Mouse (Mus musculus) layer of hippocampus, postnatal 14 days (tissue): Measurements from ENCODE around the gene 5530401A14Rik. TPM values are rescaled to one million over a fixed set of nuclear protein-coding genes. Genes with fewer than 3 reads are reported as not detected.

Experiments
- DNase-seq, 2 experiments: peaks; one replicate each; pipeline ENCODE4 v3.0.0; 2021 to 2022; ENCODE audit warnings: low spot score in 2 of 2, mixed read lengths in 1 of 2
- long read RNA-seq, 2 experiments: library from polyadenylated mRNA; stranded (forward); transcript quantifications; one replicate each; pipeline ENCODE4 v2.0.0; 2021
- total RNA-seq, 2 experiments: library from RNA; stranded (reverse); gene quantifications; 2 replicates each; pipeline ENCODE4 v1.2.3; 2021

5530401A14Rik gene
- under 1 TPM; 0.09 to 0.10 TPM for total RNA-seq
- long read RNA-seq, experiment 1, partial matches to known transcripts = 0 of 1 reads
- long read RNA-seq, experiment 1, other reads (novel, unspliced or antisense) = 1 of 1 reads
- long read RNA-seq, experiment 2, partial matches to known transcripts = 0 of 2 reads
- long read RNA-seq, experiment 2, other reads (novel, unspliced or antisense) = 2 of 2 reads

GRCm38 (mm10) chr11:81860250-81860972, at the start of gene 5530401A14Rik:
TSS of gene 5530401A14Rik (plus strand) at chr11:81860673.
- DNase-seq = peak; percentile 31 to 73

- peak; percentile 26 to 53 for DNase-seq
Observed at GRCm38 (mm10) chr11:81814816-81815215, 45.7 kb upstream of the 5530401A14Rik start.

GRCm38 (mm10) chr11:81816531-81816930, 43.9 kb upstream of the 5530401A14Rik start:
- no peak for DNase-seq

GRCm38 (mm10) chr11:81832381-81832780, 28.1 kb upstream of the 5530401A14Rik start:
- DNase-seq = no peak

- no peak for DNase-seq
Observed at GRCm38 (mm10) chr11:81838426-81838825, 22.0 kb upstream of the 5530401A14Rik start.

- no peak for DNase-seq
Observed at GRCm38 (mm10) chr11:81841001-81841400, 19.5 kb upstream of the 5530401A14Rik start.

GRCm38 (mm10) chr11:81845010-81845685, 15.3 kb upstream of the 5530401A14Rik start:
- DNase-seq = no peak

- no peak for DNase-seq
Observed at GRCm38 (mm10) chr11:81845686-81846036, 14.8 kb upstream of the 5530401A14Rik start.

- no peak for DNase-seq
Observed at GRCm38 (mm10) chr11:81847773-81848490, 12.5 kb upstream of the 5530401A14Rik start.

- DNase-seq = peak in 1 of 2 experiments; percentile 52
Observed at GRCm38 (mm10) chr11:81865661-81866382, 5.3 kb downstream of the 5530401A14Rik start.

- DNase-seq = no peak
Observed at GRCm38 (mm10) chr11:81871506-81872213, 11.2 kb downstream of the 5530401A14Rik start.

- no peak for DNase-seq
Observed at GRCm38 (mm10) chr11:81896511-81896910, 36.0 kb downstream of the 5530401A14Rik start.

GRCm38 (mm10) chr11:81897547-81898354, 37.3 kb downstream of the 5530401A14Rik start:
- DNase-seq = peak; percentile 16 to 49

GRCm38 (mm10) chr11:81902318-81902717, 41.8 kb downstream of the 5530401A14Rik start:
- DNase-seq = no peak

GRCm38 (mm10) chr11:81908760-81909159, 48.3 kb downstream of the 5530401A14Rik start:
- DNase-seq = no peak

GRCm38 (mm10) chr11:81909397-81909894, 49.0 kb downstream of the 5530401A14Rik start:
- DNase-seq = no peak

GRCm38 (mm10) chr11:81913071-81913470, 52.6 kb downstream of the 5530401A14Rik start:
- no peak for DNase-seq

- DNase-seq = no peak
Observed at GRCm38 (mm10) chr11:81915501-81915900, 55.0 kb downstream of the 5530401A14Rik start.

GRCm38 (mm10) chr11:81923096-81923495, 62.6 kb downstream of the 5530401A14Rik start:
- no peak for DNase-seq
